In genomic region chr5:132073677-132074359, GRCm38 (mm10) we compare ENCODE assay signal across 8 mouse cellular contexts.
DNase-seq lines count a peak whose midpoint lies in the region; ATAC-seq and TF ChIP-seq lines count a peak whose summit lies in the region.

No protein-coding gene starts in this region.

- WGBS in heart, postnatal 0 days: 39% methylated on average over 10 of the region's 10 CpGs
- WGBS in forebrain, embryonic 10.5 days: 52% methylated on average over 10 of the region's 10 CpGs
- 28% methylated on average over 10 of the region's 10 CpGs for WGBS in limb, embryonic 15.5 days

- peak overlapping the region; percentile 20 for H3K4me3 ChIP-seq in heart, postnatal 0 days (ENCODE audit: low read depth, low read length)
- H3K4me3 ChIP-seq in forebrain, embryonic 10.5 days: peak overlapping the region; percentile 36; the same call in 1 of the 2 replicates
- peak overlapping the region; percentile 11 for H3K4me3 ChIP-seq in limb, embryonic 15.5 days

- 0 out of 2 replicates have a peak, but pooled peaks cover 9% of the 10 kb centered on the region for H3K4me1 ChIP-seq in heart, postnatal 0 days (ENCODE audit: control insufficient read depth, insufficient read depth)
- H3K4me1 ChIP-seq in forebrain, embryonic 10.5 days: peaks cover 54% of the 10 kb centered on the region
- H3K4me1 ChIP-seq in limb, embryonic 15.5 days: peaks cover 44% of the 10 kb centered on the region

- H3K9me3 ChIP-seq in heart, postnatal 0 days (replicated peaks; ENCODE audit: control insufficient read depth, low read length): 0 out of 2 replicates have a peak, but pooled peaks cover 6% of the 10 kb centered on the region
- peaks cover 5% of the 10 kb centered on the region; the same call in 1 of the 2 replicates for H3K9me3 ChIP-seq in forebrain, embryonic 10.5 days
- H3K9me3 ChIP-seq in limb, embryonic 15.5 days: no peaks in the 10 kb centered on the region

- H3K27me3 ChIP-seq in heart, postnatal 0 days (ENCODE audit: control insufficient read depth, insufficient read depth, low read length): no peaks in the 10 kb centered on the region
- peaks cover 59% of the 10 kb centered on the region for H3K27me3 ChIP-seq in forebrain, embryonic 10.5 days (ENCODE audit: poor library complexity, severe bottlenecking)
- 0 out of 2 replicates have a peak, but pooled peaks cover 14% of the 10 kb centered on the region for H3K27me3 ChIP-seq in limb, embryonic 15.5 days

- DNase-seq in heart, postnatal 0 days (ENCODE audit: low spot score): no peak
- no peak for DNase-seq in heart, adult 8-10 months (ENCODE audit: low spot score)
- peak; percentile 48 to 65 for DNase-seq in cerebellum, adult 18-20 months
- no peak for DNase-seq in forebrain, embryonic 10.5 days (ENCODE audit: extremely low spot score, low spot score)
- DNase-seq in spleen, postnatal 10 days (ENCODE audit: low spot score in 2 of 2): no peak
- no peak for DNase-seq in layer of hippocampus, postnatal 14 days (ENCODE audit: low spot score in 2 of 2)
- no peak for DNase-seq in layer of hippocampus, postnatal 10 days (ENCODE audit: low spot score in 2 of 2)

- no peak for TF ChIP-seq CTCF in heart, postnatal 0 days (IDR thresholded peaks at IDR 0.05; ENCODE audit: low read depth)

- no peak for ATAC-seq in heart, postnatal 0 days (ENCODE audit: insufficient read depth, low read depth)
- no peak for ATAC-seq in limb, embryonic 15.5 days (ENCODE audit: insufficient number of reproducible peaks, low FRiP score, low TSS enrichment, low read depth)

- no peak overlapping the region for H3K27ac ChIP-seq in heart, postnatal 0 days (ENCODE audit: low read depth)
- no peak overlapping the region for H3K27ac ChIP-seq in forebrain, embryonic 10.5 days
- peak overlapping the region; percentile 63 for H3K27ac ChIP-seq in limb, embryonic 15.5 days

- peak overlapping the region; percentile 51; the same call in 1 of the 2 replicates for H3K4me2 ChIP-seq in heart, postnatal 0 days (ENCODE audit: low read depth, low read length)
- peak overlapping the region; percentile 38 for H3K4me2 ChIP-seq in limb, embryonic 15.5 days

- TF ChIP-seq EP300 in heart, postnatal 0 days (IDR thresholded peaks at IDR 0.05; ENCODE audit: low read depth): no peak

- no peaks in the 10 kb centered on the region for H3K36me3 ChIP-seq in heart, postnatal 0 days (replicated peaks; ENCODE audit: control insufficient read depth, insufficient read depth, low read length)
- H3K36me3 ChIP-seq in forebrain, embryonic 10.5 days (replicated peaks): no peaks in the 10 kb centered on the region
- H3K36me3 ChIP-seq in limb, embryonic 15.5 days: no peaks in the 10 kb centered on the region

- H3K9ac ChIP-seq in heart, postnatal 0 days (replicated peaks; ENCODE audit: low read depth, low read length): no peak overlapping the region
- H3K9ac ChIP-seq in limb, embryonic 15.5 days: no peak overlapping the region

Comparison
In these comparisons a context has a peak if more than half of its experiments do, and no peak if none do; other contexts are left out.
1. DNase-seq: peak in cerebellum, adult 18-20 months (2 of 2); none in heart, postnatal 0 days (single experiment), heart, adult 8-10 months (single experiment), forebrain, embryonic 10.5 days (single experiment), spleen, postnatal 10 days (0 of 2), layer of hippocampus, postnatal 14 days (0 of 2) and layer of hippocampus, postnatal 10 days (0 of 2).
2. Peak in every context shown above with its lines, with median percentiles within 50 percentile points of each other: H3K4me3 ChIP-seq.